Mouse (Mus musculus): Measurements from ENCODE around the gene Vat1.
A peak's percentile ranks its signal among the peaks of the same experiment; 100 is the strongest.
"Not testable (repeated sequence)": the region's sequence is repeated elsewhere in the genome, so short reads cannot be mapped to it uniquely, and the experiment has no call there.

Gene Vat1

GRCm38 (mm10) chr11:101441450-101442126 is 24.4 kb downstream of the Vat1 start:
- not testable (repeated sequence) for DNase-seq

- DNase-seq, result not testable (repeated sequence)
These were observed 28.0 kb downstream of the Vat1 start for GRCm38 (mm10) chr11:101438006-101438405.

GRCm38 (mm10) chr11:101436916-101437315 is 29.1 kb downstream of the Vat1 start:
- DNase-seq, result no peak

- DNase-seq, result no peak
These were observed 30.2 kb downstream of the Vat1 start for GRCm38 (mm10) chr11:101435831-101436230.

GRCm38 (mm10) chr11:101433396-101433795 is 32.6 kb downstream of the Vat1 start:
- no peak for DNase-seq

- DNase-seq, result no peak
These were observed 34.7 kb downstream of the Vat1 start for GRCm38 (mm10) chr11:101431327-101431726.

- DNase-seq, result no peak
These were observed 39.9 kb downstream of the Vat1 start for GRCm38 (mm10) chr11:101426165-101426564.

- peak; percentile 97 to 99 for DNase-seq
These were observed 40.9 kb downstream of the Vat1 start, which contains the start of the genes Rundc1 and Ptges3l for GRCm38 (mm10) chr11:101424925-101425813. Gene Rundc1 (plus strand): TSS chr11:101425085. Gene Ptges3l (minus strand): TSS chr11:101425333.

- no peak for DNase-seq
These were observed 41.8 kb downstream of the Vat1 start, which contains the start of gene Gm27029 for GRCm38 (mm10) chr11:101424105-101424851. Gene Gm27029 (minus strand): TSS chr11:101424796.

GRCm38 (mm10) chr11:101420148-101420547 is 45.9 kb downstream of the Vat1 start:
- DNase-seq, result no peak

GRCm38 (mm10) chr11:101419610-101420009 is 46.4 kb downstream of the Vat1 start:
- DNase-seq, result no peak

GRCm38 (mm10) chr11:101418991-101419390 is 47.0 kb downstream of the Vat1 start:
- no peak for DNase-seq

GRCm38 (mm10) chr11:101417101-101417855 is 48.8 kb downstream of the Vat1 start, which contains the start of gene Aarsd1:
Gene Aarsd1 (minus strand): TSS chr11:101417615.
- DNase-seq, result peak; percentile 72 to 89

GRCm38 (mm10) chr11:101416433-101417100 is 49.5 kb downstream of the Vat1 start:
- no peak for DNase-seq

GRCm38 (mm10) chr11:101415306-101415705 is 50.7 kb downstream of the Vat1 start:
- DNase-seq, result no peak

Measured in spleen, adult 18-20 months (tissue).